Mouse (Mus musculus) left cerebral cortex, postnatal 10 days (tissue): ENCODE results near the gene Polr2b. TPM values are rescaled to one million over a fixed set of nuclear protein-coding genes. Genes with fewer than 3 reads are reported as not detected.

ENCODE experiments used
- DNase-seq, 2 experiments: peaks; one replicate each; pipeline ENCODE4 v3.0.0; 2021 to 2022; ENCODE audit warnings: low spot score in 2 of 2, mixed read lengths in 1 of 2; ENCODE audit errors: extremely low spot score in 1 of 2
- intact Hi-C: fragments of 180-260 bp; cut with DNase I; formaldehyde crosslinking; loops from one replicate; pipeline ENCODE4 v1.15.1; 2025
- total RNA-seq, 2 experiments: library from RNA; stranded (reverse); gene quantifications; 2 replicates each; pipeline ENCODE4 v1.2.3; 2021

Polr2b gene
- total RNA-seq, 2 experiments from 2014 or later, result 50.9 to 54.2 TPM

DNA sequence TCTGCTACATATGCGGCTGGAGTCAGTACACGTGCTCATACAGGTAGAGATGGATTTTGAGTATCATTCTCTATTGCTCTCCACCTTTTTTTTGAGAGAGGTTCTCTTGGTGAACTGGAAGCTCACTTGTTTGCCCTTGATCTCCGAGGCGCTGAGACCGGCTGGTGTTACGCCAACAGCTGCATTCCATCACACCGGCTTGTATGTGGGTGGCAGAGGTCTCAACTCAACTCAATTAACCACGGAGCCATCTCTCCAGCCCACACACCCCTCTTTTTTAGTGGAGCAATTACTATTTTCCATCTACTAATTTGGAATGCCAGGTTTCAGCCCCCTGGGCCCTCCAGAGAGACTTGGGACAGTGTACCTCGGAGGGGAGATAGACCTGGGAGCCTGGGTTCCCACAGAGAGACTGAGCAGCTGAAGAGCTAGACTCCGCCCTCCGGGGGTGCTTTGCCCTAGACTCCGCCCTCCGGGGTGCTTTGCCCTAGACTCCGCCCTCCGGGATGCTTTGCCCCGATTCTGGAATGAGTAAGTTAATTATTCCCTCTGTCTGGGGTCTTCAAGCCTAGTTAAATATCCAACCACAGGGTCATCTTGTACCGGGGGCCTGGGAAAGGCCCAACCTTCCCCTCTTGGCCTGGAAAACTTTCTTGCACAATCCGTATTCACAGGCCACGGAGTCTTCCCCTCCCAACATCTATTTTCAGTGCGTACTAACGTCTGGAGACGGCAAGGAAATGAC is 47.6 kb downstream of the Polr2b start:
- intact Hi-C loops, result loop anchor here (5.0 kb wide), 1 partner anchor 45 kb away; no protein-coding TSS in a partner anchor
- peak in 1 of 2 experiments; percentile 80 for DNase-seq

DNA sequence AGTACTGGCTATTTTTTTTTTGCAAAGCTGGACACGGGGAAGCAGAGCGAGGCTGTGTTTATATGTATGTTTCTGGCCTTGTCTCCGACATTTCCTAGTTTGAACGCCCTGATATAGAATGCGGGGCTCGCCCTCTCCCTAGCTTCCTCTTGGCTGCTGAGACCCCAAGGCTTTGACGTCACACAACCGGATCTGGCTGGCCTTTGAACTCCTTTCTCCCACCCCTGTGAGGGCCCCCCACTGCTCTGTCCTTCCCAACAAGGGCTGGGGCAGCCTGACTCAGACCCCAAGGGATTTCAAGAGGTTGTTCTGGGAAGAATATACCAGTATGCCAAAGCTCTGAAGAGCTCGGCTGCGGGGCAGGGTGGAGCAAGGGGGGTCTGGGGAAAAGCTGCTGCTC is 48.4 kb downstream of the Polr2b start:
- DNase-seq, result peak in 1 of 2 experiments; percentile 91
- intact Hi-C loops, result loop anchor here (5.0 kb wide), 1 partner anchor 44 kb away; no protein-coding TSS in a partner anchor

- intact Hi-C loops, result loop anchor here (5.0 kb wide), 1 partner anchor 42 kb away; no protein-coding TSS in a partner anchor
- DNase-seq, result no peak
These were observed 50.0 kb downstream of the Polr2b start for GRCm38 (mm10) chr5:77359971-77360370.

- intact Hi-C loops, result no loop called here
These were observed 51.1 kb downstream of the Polr2b start for GRCm38 (mm10) chr5:77361006-77361405.

GRCm38 (mm10) chr5:77362120-77362519 is 52.2 kb downstream of the Polr2b start:
- no peak for DNase-seq
- intact Hi-C loops, result no loop called here

More at GRCm38 (mm10) chr5:77361006-77361405, 51.1 kb downstream of the Polr2b start:
- no peak for DNase-seq

DNA sequence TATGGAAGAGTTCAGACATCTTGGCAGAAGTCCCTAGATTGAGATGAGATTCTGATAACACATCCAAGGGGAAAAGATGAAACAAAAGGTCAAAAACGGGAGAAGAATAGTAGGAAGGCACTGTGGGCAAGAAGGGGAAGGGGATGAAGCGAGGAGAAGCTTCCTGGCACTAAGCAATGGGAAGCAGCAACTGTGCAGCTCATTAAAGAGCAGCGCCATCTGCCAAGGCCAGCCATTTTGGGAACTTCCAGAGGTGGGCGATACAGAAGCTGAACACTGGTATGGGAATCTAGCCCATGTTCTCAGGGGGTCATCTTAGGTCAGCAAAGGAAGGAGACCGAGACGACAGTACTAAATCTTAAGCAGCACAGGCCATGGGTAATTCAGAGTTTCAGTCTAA is 53.7 kb downstream of the Polr2b start:
- intact Hi-C loops, result no loop called here
- DNase-seq, result no peak

DNA sequence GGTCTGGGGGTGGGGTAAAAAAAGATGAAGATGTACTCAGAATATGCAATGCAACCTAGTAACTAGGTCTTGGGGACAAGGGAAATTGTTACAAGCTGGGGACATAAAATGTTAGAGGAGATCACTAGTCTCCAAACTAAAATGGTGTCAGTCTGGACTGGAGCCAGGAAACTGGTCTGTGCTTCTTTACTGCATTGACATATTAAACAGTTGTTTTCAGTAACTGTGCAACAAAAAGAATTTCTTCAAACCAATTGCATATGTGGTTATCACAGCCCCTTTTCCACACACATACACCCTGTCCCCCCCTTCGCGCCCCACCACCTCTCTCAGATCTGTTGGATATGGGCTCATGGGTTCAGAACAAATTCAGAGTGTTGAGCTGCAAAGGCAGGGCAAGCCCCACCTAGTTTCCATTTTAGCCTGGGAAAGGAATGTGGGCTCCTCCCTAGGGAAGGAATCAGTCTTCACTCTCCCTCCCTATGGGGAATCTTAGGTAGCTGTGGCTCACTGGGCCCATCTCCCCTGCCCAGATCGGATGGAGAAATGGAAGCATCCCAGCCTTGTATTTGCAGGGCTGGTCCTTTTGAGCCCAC is 54.6 kb downstream of the Polr2b start:
- no peak for DNase-seq
- intact Hi-C loops, result no loop called here

DNA sequence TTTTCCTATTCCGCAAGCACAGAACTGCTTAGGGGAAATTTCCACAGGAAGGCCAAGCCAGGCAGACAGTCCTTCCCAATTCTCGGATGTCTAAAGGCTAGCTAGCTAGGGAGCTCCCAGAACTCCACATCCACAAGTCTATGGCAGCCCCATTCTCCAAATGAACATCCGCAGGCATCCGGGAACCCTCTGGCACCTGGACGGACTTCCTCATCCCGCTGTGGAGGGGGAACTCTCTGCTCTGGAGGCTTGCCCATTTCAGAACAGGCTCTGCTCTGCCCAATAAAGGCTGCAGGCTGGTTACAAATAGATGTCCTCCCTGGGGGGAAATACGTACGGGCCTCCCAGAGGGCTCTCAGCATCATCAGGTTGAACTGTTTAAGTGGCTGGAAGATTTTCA is 56.4 kb downstream of the Polr2b start:
- DNase-seq, result peak in 1 of 2 experiments; percentile 75
- intact Hi-C loops, result no loop called here

DNA sequence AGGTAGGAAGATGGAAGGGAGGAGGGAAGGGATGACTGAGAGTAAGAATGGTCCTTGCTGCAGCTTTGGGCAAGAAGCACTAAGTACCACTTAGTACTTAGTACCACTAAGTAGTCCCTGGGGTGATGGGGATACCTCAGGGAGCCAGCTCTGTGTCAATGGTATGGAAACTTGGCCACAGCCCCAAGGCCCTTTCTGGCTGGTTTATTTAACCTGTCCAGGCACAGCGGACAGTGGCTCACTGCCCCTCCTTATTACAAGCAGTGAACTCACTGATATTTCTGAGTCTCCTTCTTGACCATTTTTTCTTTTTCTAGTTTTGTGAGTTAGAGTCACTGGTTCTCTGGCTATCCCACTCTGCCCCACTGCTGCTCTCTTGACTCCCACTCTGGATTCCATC is 57.2 kb downstream of the Polr2b start:
- no peak for DNase-seq
- intact Hi-C loops, result no loop called here

- intact Hi-C loops, result no loop called here
- no peak for DNase-seq
These were observed 57.7 kb downstream of the Polr2b start for GRCm38 (mm10) chr5:77367682-77368081.

DNA sequence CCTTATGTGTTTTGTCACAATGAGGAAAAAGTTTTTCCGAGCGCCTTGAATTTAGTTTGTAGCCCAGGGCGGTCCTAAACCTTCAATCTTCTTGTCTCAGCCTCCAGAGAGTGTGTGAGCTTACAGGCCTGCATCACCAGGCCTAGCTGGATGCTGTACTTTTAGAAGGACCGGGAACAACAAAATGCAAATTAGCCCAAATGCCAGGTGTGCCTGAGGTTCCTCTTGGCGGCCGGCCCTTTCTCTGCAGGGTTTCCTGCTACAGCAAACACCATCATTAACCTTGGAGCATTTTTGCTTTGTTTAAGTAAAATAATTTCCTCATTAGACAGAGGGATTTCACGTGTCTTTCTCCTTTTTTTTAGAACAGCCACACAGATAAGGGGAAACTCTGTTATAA is 58.2 kb downstream of the Polr2b start:
- intact Hi-C loops, result no loop called here
- no peak for DNase-seq

DNA sequence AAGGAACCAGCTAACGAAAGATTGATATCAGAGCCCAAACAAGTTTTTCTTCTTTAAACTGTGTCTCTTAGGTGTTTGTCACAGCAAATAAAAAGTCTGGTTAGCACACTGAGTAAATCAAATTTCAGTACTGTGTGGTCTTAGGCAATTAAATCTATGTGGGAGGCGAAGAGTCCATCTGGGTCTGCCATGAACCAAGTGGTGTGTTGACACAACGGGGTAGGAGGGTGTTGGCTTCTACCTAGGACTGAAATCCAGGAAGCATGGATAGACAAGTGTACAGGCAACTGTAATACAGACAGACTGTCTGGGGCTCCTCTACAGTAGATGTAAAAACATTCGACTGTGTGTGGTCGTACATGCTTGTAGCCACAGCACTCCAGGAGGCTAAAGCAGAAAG is 59.4 kb downstream of the Polr2b start:
- no peak for DNase-seq
- intact Hi-C loops, result no loop called here

GRCm38 (mm10) chr5:77370378-77370892 is 60.5 kb downstream of the Polr2b start:
- DNase-seq, result no peak
- intact Hi-C loops, result no loop called here

- intact Hi-C loops, result no loop called here
- no peak for DNase-seq
These were observed 62.3 kb downstream of the Polr2b start for GRCm38 (mm10) chr5:77372242-77372641.

DNA sequence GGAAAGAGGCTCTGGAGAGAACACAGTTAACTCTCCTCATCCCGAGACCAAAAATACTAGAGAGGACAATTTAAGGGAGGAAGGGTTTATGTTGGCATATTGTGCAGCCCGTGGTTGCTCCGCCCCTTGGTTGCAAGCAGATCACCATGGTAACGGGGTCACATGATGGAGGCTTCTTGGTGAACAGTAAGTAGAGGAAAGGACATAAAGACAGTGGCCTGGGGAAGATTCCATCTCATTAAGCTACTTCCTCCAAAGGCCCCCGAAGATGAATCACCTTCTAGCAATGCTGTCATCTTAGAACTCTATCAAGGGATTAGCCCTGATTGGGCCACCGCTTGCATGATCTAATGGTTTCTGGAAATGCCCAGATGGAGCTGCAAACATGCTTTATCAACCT is 62.8 kb downstream of the Polr2b start:
- intact Hi-C loops, result no loop called here

DNA sequence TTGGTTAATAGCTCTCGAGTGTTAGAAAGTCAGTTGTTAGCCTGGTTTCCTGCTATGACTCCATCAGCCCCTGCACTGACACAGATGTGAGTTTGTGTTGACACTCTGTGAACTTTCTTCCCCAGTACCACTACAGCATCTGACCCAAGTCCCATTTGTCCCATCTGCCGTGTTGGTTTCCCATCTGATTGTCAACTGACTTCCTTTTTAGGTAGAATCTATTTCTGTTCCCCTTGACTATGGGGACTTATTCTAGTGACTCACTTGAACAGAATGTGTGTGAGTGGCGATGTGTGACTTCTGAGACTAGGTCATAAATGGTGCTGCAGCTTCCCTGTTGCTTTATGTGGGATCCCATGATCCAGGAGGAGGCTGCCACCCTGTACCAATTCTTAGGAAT is 65.0 kb downstream of the Polr2b start:
- no peak for DNase-seq
- intact Hi-C loops, result no loop called here

More for the DNA sequence above, 62.8 kb downstream of the Polr2b start:
- peak in 1 of 2 experiments; percentile 46 for DNase-seq

GRCm38 (mm10) chr5:77375546-77375945 is 65.6 kb downstream of the Polr2b start:
- DNase-seq, result no peak
- intact Hi-C loops, result no loop called here

- intact Hi-C loops, result no loop called here
These were observed 68.1 kb downstream of the Polr2b start for GRCm38 (mm10) chr5:77378027-77378426.

DNA sequence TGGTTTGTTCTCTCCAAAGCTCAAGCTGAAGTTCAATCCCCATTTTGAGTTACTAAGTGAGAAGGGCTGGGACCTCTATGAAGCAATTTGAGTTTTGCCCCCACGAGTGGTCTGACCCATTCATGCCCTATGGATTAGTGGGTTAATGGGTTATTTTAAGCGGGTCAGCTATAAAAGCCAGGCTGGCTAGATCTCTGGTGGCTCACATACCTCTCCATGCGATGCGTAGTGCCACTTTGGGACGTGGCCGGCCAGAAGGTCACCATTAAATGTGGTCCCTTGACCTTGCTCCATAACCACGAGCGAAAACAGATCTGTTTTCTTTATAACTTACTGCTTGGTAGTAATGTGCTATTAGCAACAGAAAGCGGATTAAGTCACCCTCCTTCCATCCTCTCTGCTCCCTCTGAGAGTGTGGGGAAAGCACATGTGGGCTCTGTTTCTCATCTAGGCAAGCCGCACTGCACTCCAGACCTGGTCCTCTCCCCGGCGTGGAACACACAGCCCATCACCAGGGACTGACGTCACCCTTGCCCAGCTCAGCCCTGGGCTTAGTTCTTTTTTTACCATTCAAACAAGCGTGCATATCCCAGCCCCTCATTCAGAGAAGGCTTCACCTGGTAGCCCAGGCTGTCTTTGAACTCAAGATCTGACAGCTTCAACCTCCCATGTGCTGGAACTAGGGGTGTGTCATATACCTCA is 69.6 kb downstream of the Polr2b start:
- intact Hi-C loops, result no loop called here
- no peak for DNase-seq

More at GRCm38 (mm10) chr5:77378027-77378426, 68.1 kb downstream of the Polr2b start:
- no peak for DNase-seq
